Mouse (Mus musculus) small intestine, adult 2 months (tissue): ENCODE results near the gene Syn1.

ENCODE experiments used
- CTCF ChIP-seq: fragments of 200-500 bp; IDR thresholded peaks from 2 replicates; pipeline ENCODE4 v1.5.1; 2012; ENCODE audit warnings: low read depth, mild to moderate bottlenecking, control low read depth, inconsistent platforms, low read length, moderate library complexity, mixed read lengths; ENCODE audit not compliant: insufficient replicate concordance, insufficient read length; ENCODE audit errors: extremely low read depth
- POLR2A ChIP-seq: fragments of 200-500 bp; IDR thresholded peaks from 2 replicates; pipeline ENCODE4 v1.6.1; 2012; ENCODE audit warnings: low read depth, mild to moderate bottlenecking, control low read depth, inconsistent platforms, low read length, moderate library complexity

DNA sequence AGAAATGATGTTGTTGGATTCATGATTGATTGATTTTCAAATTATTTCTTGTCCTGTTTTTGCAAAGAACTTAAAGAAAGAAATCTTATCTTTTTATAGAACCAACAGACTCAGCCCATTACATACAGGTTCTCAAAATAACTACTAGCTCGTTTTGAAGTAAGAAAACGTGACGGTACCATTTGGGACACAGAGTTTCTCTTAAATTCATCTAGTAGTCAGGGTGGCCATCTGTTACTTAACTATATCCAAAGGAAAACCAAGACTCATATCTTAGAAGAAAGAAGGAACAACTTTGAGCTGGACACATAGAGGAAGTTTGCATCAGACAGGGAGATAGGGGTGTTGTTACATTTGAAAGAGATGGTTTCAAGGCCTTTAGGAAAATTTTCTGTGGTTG, 73.6 kb downstream of the Syn1 start:
- TF ChIP-seq CTCF, result no peak
- TF ChIP-seq POLR2A, result no peak
